11 mouse cellular contexts compared by ENCODE assay signal in the genomic region with DNA sequence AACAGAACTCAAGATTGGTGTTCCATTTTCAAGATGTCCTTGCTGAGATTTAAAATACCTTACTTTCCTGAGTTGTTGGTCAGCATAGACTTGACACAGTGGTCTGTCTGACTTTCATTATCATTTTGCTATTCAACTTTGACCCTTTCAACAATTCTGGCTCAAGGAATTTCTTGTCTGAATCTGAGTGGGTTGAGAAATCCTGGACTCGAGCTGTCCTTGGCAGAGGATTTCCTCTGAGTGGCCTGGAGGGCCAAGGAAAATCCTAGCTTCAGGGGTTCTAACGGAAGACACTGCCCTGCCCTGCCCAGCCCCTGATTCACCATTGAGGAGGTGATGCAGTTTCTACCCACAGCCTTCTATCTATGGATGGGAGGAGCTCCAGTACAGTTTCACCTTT. TPM values are rescaled to one million over a fixed set of nuclear protein-coding genes. Genes with fewer than 3 reads are reported as not detected.
DNase-seq lines count a peak whose midpoint lies in the region; ATAC-seq and TF ChIP-seq lines count a peak whose summit lies in the region.
"Had no signal": no experiment of that assay in that cellular context is flagged by ENCODE, and none has a peak within 500 bp of the region (broad histone marks: within the 10 kb centered on the region; RNA-seq: fewer than 3 reads in every experiment).

No protein-coding gene starts in this region.

- H3K79me2 ChIP-seq in C2C12 (ENCODE audit: control insufficient read depth, insufficient read depth): peaks cover 51% of the 10 kb centered on the region

- TF ChIP-seq CTCF in C2C12 (IDR thresholded peaks at IDR 0.05; ENCODE audit: control insufficient read depth, insufficient read depth, insufficient read length): no peak
- TF ChIP-seq CTCF in embryonic fibroblast, embryonic 13.5 days (IDR thresholded peaks at IDR 0.05; ENCODE audit: borderline replicate concordance, insufficient read depth, low read length): no peak

- no peaks in the 10 kb centered on the region for H3K27me3 ChIP-seq in C2C12 (ENCODE audit: control insufficient read depth, insufficient read depth, insufficient read length)
- H3K27me3 ChIP-seq in lung, embryonic 15.5 days: no peaks in the 10 kb centered on the region

- 0 out of 2 replicates have a peak overlapping the region, but pooled peaks have one; percentile 9 for H3K9ac ChIP-seq in lung, embryonic 15.5 days
- H3K9ac ChIP-seq: liver, embryonic 15.5 days had no signal

- 43% methylated on average over 2 of the region's 2 CpGs for WGBS in lung, embryonic 15.5 days

- H3K36me3 ChIP-seq in C2C12 (ENCODE audit: control insufficient read depth, insufficient read depth): no peaks in the 10 kb centered on the region
- no peaks in the 10 kb centered on the region for H3K36me3 ChIP-seq in lung, embryonic 15.5 days
- H3K36me3 ChIP-seq: liver, embryonic 15.5 days had no signal

- H3K4me3 ChIP-seq in C2C12 (ENCODE audit: insufficient read depth, poor library complexity, severe bottlenecking): peak overlapping the region; percentile 39
- H3K4me3 ChIP-seq in embryonic fibroblast, embryonic 13.5 days (ENCODE audit: insufficient read depth, low read length): peak overlapping the region; percentile 69
- H3K4me3 ChIP-seq in lung, embryonic 15.5 days: peak overlapping the region; percentile 56
- H3K4me3 ChIP-seq: liver, embryonic 15.5 days had no signal

- intact Hi-C loops in heart, postnatal 14 days (cut with DNase I): loop anchor here (5.0 kb wide), 2 partner anchors 86 to 111 kb away; no protein-coding TSS in a partner anchor

- H3K79me3 ChIP-seq in C2C12 (ENCODE audit: low read depth): peaks cover 20% of the 10 kb centered on the region

- peak; percentile 37 to 42 for DNase-seq in heart, adult 9 months (ENCODE audit: low spot score in 2 of 2)
- DNase-seq in heart, postnatal 14 days: no peak
- DNase-seq in thymus, postnatal 36 days: no peak
- DNase-seq in urinary bladder, adult 18-20 months (ENCODE audit: low spot score in 2 of 2): no peak
- DNase-seq: embryo, embryonic 11 days; spleen, adult 18-20 months had no signal

- H3K4me1 ChIP-seq in embryonic fibroblast, embryonic 13.5 days (ENCODE audit: control insufficient read depth, insufficient read depth, low read length): peaks cover 2% of the 10 kb centered on the region; the same call in 1 of the 2 replicates
- H3K4me1 ChIP-seq in lung, embryonic 15.5 days: peaks cover 20% of the 10 kb centered on the region

- no peak for TF ChIP-seq POLR2A in embryonic fibroblast, embryonic 13.5 days (IDR thresholded peaks at IDR 0.05; ENCODE audit: low read depth, low read length)

- no peak for ATAC-seq in lung, embryonic 15.5 days (ENCODE audit: borderline replicate concordance, extremely low read depth, low FRiP score, low TSS enrichment)
- no peak for ATAC-seq in frontal cortex, adult (ENCODE audit: low TSS enrichment)

- peak overlapping the region; percentile 96 for H3K27ac ChIP-seq in embryonic fibroblast, embryonic 13.5 days (ENCODE audit: insufficient read depth, low read length)
- H3K27ac ChIP-seq in lung, embryonic 15.5 days: no peak overlapping the region
- H3K27ac ChIP-seq: liver, embryonic 15.5 days had no signal

- peak overlapping the region; percentile 89 for H3K4me2 ChIP-seq in lung, embryonic 15.5 days
- H3K4me2 ChIP-seq: liver, embryonic 15.5 days had no signal

- no peaks in the 10 kb centered on the region for H3K9me3 ChIP-seq in lung, embryonic 15.5 days
- H3K9me3 ChIP-seq: liver, embryonic 15.5 days had no signal

- no peak overlapping the region for H3ac ChIP-seq in C2C12 (ENCODE audit: control insufficient read depth, insufficient read length, low read depth)

TF ChIP-seq in C2C12, 6 proteins besides CTCF, POLR2A, EP300 and RAD21:
- TF ChIP-seq MAX (IDR thresholded peaks at IDR 0.05) (no peak), FOSL1 (IDR thresholded peaks at IDR 0.05; ENCODE audit: insufficient read depth, low read length, poor library complexity, severe bottlenecking) (no peak), MYOD1 (IDR thresholded peaks at IDR 0.05; ENCODE audit: control insufficient read depth, insufficient read length, low read depth) (no peak), CEBPB (IDR thresholded peaks at IDR 0.05; ENCODE audit: low read depth) (no peak), USF1 (IDR thresholded peaks at IDR 0.05; ENCODE audit: low read depth) (no peak)

RNA-seq across cellular contexts. Expression of a gene that starts 2.5 kb away (rescaled TPM):
- total RNA-seq in heart, postnatal 14 days (2021): 100 to 1,000 TPM; 415 to 448 TPM
- polyA plus RNA-seq in C2C12 (2012; fragmentation: generic; extraction: Trizol): 24.5 TPM
- 610 and 713 TPM in 2 replicates for polyA plus RNA-seq in embryonic fibroblast, embryonic 13.5 days (2011; ENCODE audit: insufficient read length, low read depth, missing spikeins)
- polyA plus RNA-seq in lung, embryonic 15.5 days (2015; fragmentation: Nextera tagmentation; extraction: Ambion mirVana): 453 and 528 TPM in 2 replicates

RNA-seq across cellular contexts. Expression of a gene that starts 27.7 kb away (rescaled TPM):
- 10 to 100 TPM; 64.8 to 66.2 TPM for total RNA-seq in heart, postnatal 14 days (2021)
- 3.4 TPM for polyA plus RNA-seq in C2C12 (2012; fragmentation: generic; extraction: Trizol)
- 45.6 and 74.2 TPM in 2 replicates for polyA plus RNA-seq in embryonic fibroblast, embryonic 13.5 days (2011; ENCODE audit: insufficient read length, low read depth, missing spikeins)
- 88.0 and 91.2 TPM in 2 replicates for polyA plus RNA-seq in lung, embryonic 15.5 days (2015; fragmentation: Nextera tagmentation; extraction: Ambion mirVana)

Comparison
In these comparisons a context has a peak if more than half of its experiments do, and no peak if none do; other contexts are left out.
1. DNase-seq: peak in heart, adult 9 months (2 of 2); none in heart, postnatal 14 days (0 of 2), thymus, postnatal 36 days (0 of 2) and urinary bladder, adult 18-20 months (0 of 2).
2. RNA of a gene that starts 2.5 kb away (polyA plus RNA-seq): 610 to 713 TPM in embryonic fibroblast, embryonic 13.5 days and 453 to 528 TPM in lung, embryonic 15.5 days; 24.5 TPM in C2C12 (single experiment); every median in the first group is over 10 times any median in the second.
3. RNA of a gene that starts 27.7 kb away (polyA plus RNA-seq): 88.0 to 91.2 TPM in lung, embryonic 15.5 days and 45.6 to 74.2 TPM in embryonic fibroblast, embryonic 13.5 days; 3.4 TPM in C2C12 (single experiment); every median in the first group is over 10 times any median in the second.
4. Peak in every context shown above with its lines, with median percentiles within 50 percentile points of each other: H3K4me3 ChIP-seq.